Mouse (Mus musculus) G1E (cell line): Measurements from ENCODE around the gene Nav1. TPM values are rescaled to one million over a fixed set of nuclear protein-coding genes. Genes with fewer than 3 reads are reported as not detected.

Experiments
- ATAC-seq: 2 replicates; pipeline ENCODE4 v1.8.0; 2016; ENCODE audit warnings: mild to moderate bottlenecking; ENCODE audit not compliant: insufficient number of reproducible peaks, poor library complexity, low FRiP score, severe bottlenecking; ENCODE audit errors: extremely low read depth
- DNase-seq: peaks from one replicate; pipeline ENCODE4 v3.0.0; 2012; ENCODE audit warnings: low spot score
- H3K27me3 ChIP-seq: 2 replicates; pipeline ENCODE4 v1.6.1; 2012; ENCODE audit warnings: mild to moderate bottlenecking, low read length, inconsistent platforms; ENCODE audit not compliant: insufficient read depth
- H3K36me3 ChIP-seq: replicated peaks from 2 replicates; pipeline ENCODE3; 2012; ENCODE audit warnings: mild to moderate bottlenecking, inconsistent platforms
- H3K4me1 ChIP-seq: 2 replicates; pipeline ENCODE4 v1.6.1; 2012; ENCODE audit warnings: low read depth, low read length, inconsistent platforms, mixed read lengths; ENCODE audit not compliant: insufficient read depth
- H3K4me3 ChIP-seq: 2 replicates; pipeline ENCODE4 v1.5.1; 2012; ENCODE audit warnings: low read depth, mild to moderate bottlenecking, inconsistent platforms, low read length, moderate library complexity, mixed read lengths
- H3K9me3 ChIP-seq: replicated peaks from 2 replicates; pipeline ENCODE4 v1.6.1; 2012; ENCODE audit warnings: inconsistent platforms
- CTCF ChIP-seq: IDR thresholded peaks from 2 replicates; pipeline ENCODE4 v1.5.1; 2012; ENCODE audit warnings: low read depth, low read length, inconsistent platforms, mixed read lengths
- GATA1 ChIP-seq: IDR thresholded peaks from 2 replicates; pipeline ENCODE4 v1.6.1; 2012; ENCODE audit warnings: borderline replicate concordance, low read length, inconsistent platforms, mixed read lengths
- GATA2 ChIP-seq: IDR thresholded peaks from 2 replicates; pipeline ENCODE4 v1.6.1; 2012; ENCODE audit warnings: low read depth, low read length, inconsistent platforms, borderline replicate concordance
- POLR2AphosphoS5 ChIP-seq: IDR thresholded peaks from 2 replicates; pipeline ENCODE4 v1.6.1; 2012; ENCODE audit warnings: low read depth, low read length, inconsistent platforms; ENCODE audit not compliant: insufficient replicate concordance
- TAL1 ChIP-seq: conservative IDR thresholded peaks from 2 replicates; pipeline ENCODE4 v1.6.1; 2012; ENCODE audit warnings: low read depth, low read length, inconsistent platforms, mixed read lengths
- polyA plus RNA-seq: library from polyadenylated mRNA; stranded (reverse); fragments of >175 nt; gene quantifications from 2 replicates; pipeline ENCODE4 v1.2.3, GENCODE M21; 2012
- total RNA-seq, 2 experiments: library from RNA; stranded (forward) in 1 of 2; stranded (reverse) in 1 of 2; fragments of 200-1000 nt in 1 of 2; fragments of >200 nt in 1 of 2; fragmentation: Nextera tagmentation in 1 of 2; gene quantifications; 2 replicates each; pipeline ENCODE4 v1.2.3; 2014 to 2017

The Nav1 gene
- total and polyA plus RNA-seq, 3 experiments, result 0.22 TPM; not detected in 2

DNA sequence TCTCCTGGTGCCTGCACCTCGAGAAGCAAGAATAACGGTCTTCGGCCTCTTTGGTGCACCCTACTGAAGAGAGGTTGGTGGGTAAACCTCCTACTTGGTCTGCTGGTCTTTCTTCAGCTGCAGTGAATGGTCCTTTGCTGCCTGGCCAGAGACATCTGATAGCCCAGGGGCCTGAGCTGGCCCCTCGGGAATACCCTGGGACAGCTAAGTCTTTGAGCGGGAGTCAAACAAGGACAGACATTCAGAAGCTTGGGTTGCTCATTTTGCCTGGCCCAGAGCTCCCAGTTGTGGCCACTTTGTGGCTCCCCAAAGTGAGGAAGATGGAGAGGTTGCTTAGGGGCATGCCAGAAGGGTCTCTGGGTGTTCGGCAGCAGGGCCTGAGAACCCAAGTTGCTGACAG, 89.6 kb downstream of the Nav1 start:
- ATAC-seq, result no peak
- DNase-seq, result no peak
- Histone ChIP-seq H3K36me3 (no peaks in the 10 kb centered on the region), H3K4me1 (no peaks in the 10 kb centered on the region), H3K27me3 (no peaks in the 10 kb centered on the region), H3K4me3 (no peak overlapping the region), H3K9me3 (peaks cover 4% of the 10 kb centered on the region)
- TF ChIP-seq GATA1 (no peak), POLR2AphosphoS5 (no peak), GATA2 (no peak), CTCF (no peak), TAL1 (no peak)

DNA sequence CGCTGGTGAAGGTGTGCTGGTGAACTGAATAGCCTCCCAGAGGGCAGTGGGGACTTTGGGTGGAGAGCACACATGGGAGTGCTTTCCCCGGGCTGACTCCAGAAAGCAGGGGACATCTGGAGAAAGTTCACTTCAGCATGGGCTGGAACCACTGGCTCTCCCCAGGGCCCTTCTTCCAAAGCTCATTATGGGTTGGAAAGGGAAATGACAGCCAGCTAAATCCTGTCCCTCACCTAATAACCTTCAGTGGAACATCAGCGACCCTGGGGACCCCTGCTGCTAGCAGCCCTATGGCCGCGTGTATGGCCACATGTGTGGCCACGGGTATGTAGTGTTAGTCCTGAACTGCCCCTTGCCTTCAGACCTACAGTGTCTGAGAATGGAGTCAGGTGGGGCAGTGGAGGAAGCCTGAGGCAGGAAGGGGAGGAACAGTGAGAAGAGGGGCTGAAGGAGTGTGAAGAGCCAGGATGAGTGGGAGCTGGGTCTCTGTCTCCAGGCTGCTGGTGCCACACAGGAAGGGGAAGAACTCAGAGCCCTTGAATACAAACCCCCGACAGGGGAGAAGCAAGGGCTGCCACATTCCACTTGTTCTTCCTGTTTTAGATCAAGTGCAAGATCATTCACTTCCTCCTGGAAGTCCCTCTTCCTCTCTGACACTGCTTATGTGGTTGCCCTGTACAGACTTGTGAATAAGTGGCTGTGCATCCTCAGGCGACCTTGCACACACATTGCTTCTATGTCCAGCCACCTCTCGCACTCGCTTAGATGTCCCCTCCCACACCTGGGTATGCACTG, 90.4 kb downstream of the Nav1 start:
- no peak overlapping the region for H3K4me3 ChIP-seq
- TF ChIP-seq CTCF, result no peak
- TF ChIP-seq GATA2, result no peak
- TF ChIP-seq GATA1, result no peak
- no peak for TF ChIP-seq TAL1
- no peak for TF ChIP-seq POLR2AphosphoS5
- H3K36me3 ChIP-seq, result no peaks in the 10 kb centered on the region
- no peaks in the 10 kb centered on the region for H3K4me1 ChIP-seq
- ATAC-seq (no peak), DNase-seq (no peak)
- peaks cover 3% of the 10 kb centered on the region for H3K9me3 ChIP-seq
- H3K27me3 ChIP-seq, result no peaks in the 10 kb centered on the region

DNA sequence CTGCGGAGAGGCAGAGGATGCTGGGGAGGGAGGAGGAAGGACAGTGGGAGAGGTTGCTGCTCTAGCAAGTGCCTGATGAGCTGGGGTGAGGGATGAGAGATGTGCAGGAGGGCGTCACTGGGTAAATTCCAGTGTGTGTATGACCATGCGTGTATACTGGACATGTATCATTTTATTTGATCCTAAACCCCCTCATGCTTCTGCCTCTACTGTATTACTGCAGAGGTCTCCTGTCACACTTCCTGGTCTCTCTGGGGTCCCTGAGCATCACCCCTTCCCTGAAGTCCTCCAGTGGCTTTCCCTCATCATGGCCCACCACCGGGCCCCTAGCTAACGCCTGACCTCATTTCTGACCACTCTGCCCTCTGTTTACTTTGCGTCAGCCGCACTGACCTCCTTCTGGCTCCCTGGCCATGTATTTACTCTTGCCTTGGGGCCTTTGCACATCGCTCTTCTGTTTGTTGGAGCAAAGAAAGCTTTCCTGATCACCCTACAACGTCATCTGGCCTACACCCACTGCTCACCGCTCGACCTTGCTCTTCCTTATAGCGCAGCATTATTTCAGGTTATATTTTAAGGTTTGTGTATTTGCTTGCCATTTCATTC, 91.4 kb downstream of the Nav1 start:
- Histone ChIP-seq H3K4me3 (no peak overlapping the region), H3K36me3 (no peaks in the 10 kb centered on the region), H3K9me3 (no peaks in the 10 kb centered on the region), H3K27me3 (0 out of 2 replicates have a peak, but pooled peaks cover 1% of the 10 kb centered on the region), H3K4me1 (no peaks in the 10 kb centered on the region)
- no peak for DNase-seq
- ATAC-seq, result no peak
- TF ChIP-seq CTCF (no peak), TAL1 (no peak), GATA2 (no peak), POLR2AphosphoS5 (no peak), GATA1 (no peak)

DNA sequence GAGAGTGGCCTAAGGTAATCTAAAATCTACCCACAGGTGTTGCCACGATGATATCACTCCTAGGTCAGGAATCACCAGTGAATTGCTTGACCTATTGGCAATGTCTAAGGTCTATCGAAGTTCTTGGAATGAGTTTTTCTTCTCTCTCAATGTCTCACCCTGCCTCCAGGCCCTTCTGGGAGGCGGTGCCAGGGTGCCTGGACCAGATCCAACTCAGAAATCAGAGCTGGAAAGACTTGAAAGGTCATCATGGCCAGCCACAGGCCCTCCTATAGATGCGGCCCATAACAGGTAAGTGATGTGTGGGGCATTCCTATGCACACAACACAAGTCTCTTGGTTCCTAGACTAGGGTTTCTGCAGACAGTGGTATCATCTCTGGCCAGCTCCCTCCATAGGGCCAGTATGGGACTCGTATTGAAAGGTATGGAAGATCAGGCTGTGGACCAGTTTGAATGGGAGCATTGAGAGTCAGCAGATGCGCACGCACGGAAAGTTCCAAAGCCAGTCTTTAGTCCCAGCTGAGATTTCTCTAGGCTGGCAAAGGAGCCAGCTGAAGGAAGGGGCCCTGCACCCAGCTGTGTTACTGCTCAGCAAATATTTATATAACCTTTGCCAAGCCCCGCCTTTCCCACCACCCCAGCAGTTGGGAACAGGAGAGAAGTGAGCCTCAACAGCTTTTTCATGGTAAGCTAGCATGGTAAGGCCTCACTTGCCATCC, 92.0 kb downstream of the Nav1 start:
- TF ChIP-seq POLR2AphosphoS5 (no peak), GATA2 (no peak), GATA1 (no peak), CTCF (no peak), TAL1 (no peak)
- no peaks in the 10 kb centered on the region for H3K36me3 ChIP-seq
- no peaks in the 10 kb centered on the region for H3K9me3 ChIP-seq
- H3K4me3 ChIP-seq, result no peak overlapping the region
- ATAC-seq, result no peak
- no peak for DNase-seq
- H3K4me1 ChIP-seq, result no peaks in the 10 kb centered on the region
- H3K27me3 ChIP-seq, result peaks cover 8% of the 10 kb centered on the region; the same call in 1 of the 2 replicates

DNA sequence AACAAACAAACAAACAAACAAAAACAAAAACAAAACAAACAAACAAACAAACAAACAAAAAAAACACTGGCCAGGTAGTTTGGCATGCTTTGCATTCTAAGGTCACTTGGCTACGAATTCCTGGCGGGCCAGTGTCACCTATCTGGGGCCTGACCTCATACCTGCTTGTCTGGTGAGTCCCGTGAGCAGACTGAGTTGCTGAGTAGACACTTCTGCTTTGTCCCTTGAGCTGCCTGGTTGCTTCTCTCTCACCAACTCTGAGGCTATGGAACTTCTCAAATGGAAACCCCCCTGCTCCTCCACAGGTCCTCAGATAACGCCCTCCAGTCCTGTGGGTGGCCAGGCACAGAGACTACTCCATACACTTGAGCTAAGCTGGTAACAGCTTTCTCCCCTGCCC, 93.0 kb downstream of the Nav1 start:
- no peak for DNase-seq
- Histone ChIP-seq H3K27me3 (peaks cover 16% of the 10 kb centered on the region; the same call in 1 of the 2 replicates), H3K4me1 (no peaks in the 10 kb centered on the region), H3K4me3 (no peak overlapping the region), H3K9me3 (no peaks in the 10 kb centered on the region), H3K36me3 (no peaks in the 10 kb centered on the region)
- no peak for ATAC-seq
- no peak for TF ChIP-seq GATA1
- no peak for TF ChIP-seq TAL1
- TF ChIP-seq CTCF, result no peak
- TF ChIP-seq POLR2AphosphoS5, result no peak
- no peak for TF ChIP-seq GATA2

DNA sequence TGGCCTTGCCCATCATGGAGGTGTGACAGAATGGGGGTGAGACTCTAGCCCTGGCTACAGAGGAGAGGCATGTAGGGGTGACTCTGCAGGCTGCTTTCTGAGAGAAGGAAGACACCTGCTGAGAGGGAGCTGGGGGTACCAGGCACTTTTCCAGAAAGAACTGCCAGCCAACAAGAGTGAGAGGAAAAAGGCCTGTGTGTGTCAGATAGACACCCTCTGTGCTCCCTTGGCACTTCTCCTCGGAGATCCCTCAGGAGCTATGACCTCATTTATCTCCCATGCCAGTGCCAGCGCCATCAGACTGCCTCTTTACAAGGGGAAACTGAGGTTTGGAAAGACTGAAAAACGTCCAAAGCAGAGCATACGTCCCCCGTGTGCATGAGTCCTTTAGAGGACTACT, 93.6 kb downstream of the Nav1 start:
- Histone ChIP-seq H3K9me3 (no peaks in the 10 kb centered on the region), H3K4me1 (no peaks in the 10 kb centered on the region), H3K36me3 (no peaks in the 10 kb centered on the region), H3K27me3 (peaks cover 17% of the 10 kb centered on the region; the same call in 1 of the 2 replicates), H3K4me3 (no peak overlapping the region)
- ATAC-seq, result no peak
- DNase-seq, result no peak
- no peak for TF ChIP-seq GATA1
- TF ChIP-seq GATA2, result no peak
- TF ChIP-seq TAL1, result no peak
- TF ChIP-seq POLR2AphosphoS5, result no peak
- TF ChIP-seq CTCF, result no peak
